Mouse (Mus musculus): ENCODE measurements around the gene Eda. TPM values are rescaled to one million over a fixed set of nuclear protein-coding genes. Genes with fewer than 3 reads are reported as not detected.

Eda gene
- polyA plus RNA-seq, 2 experiments = 0.52 to 0.75 TPM

DNA sequence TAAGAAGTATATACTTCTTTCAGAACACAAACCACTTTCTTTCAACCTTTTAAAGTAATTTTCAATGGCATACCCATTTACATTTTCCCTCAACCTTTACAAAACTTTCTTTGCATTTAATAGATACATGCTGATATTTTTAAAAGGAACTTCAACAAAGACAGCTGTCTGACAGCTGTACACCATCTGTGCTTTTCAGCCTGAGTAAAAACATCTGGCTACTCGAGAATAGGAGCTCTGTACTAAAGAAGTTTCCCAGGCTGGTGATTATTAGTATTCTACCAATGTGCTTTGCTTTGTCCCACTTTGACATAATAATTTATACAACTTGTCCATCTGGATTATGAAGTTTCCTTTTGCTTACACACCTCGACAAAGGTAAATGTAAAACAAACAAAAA is 219.9 kb downstream of the Eda start:
- Histone ChIP-seq H3K4me3 (ENCODE audit: insufficient read depth in 1 of 2, low read depth in 2 of 2, low read length in 2 of 2) (no peak overlapping the region), H3K27ac (no peak overlapping the region), H3K9ac (replicated peaks) (no peak overlapping the region), H3K4me2 (ENCODE audit: low read depth) (no peak overlapping the region), H3K27me3 (ENCODE audit: control insufficient read depth, insufficient read depth, low read length) (no peaks in the 10 kb centered on the region), H3K36me3 (replicated peaks; ENCODE audit: control insufficient read depth, insufficient read depth, low read depth) (no peaks in the 10 kb centered on the region), H3K9me3 (ENCODE audit: control insufficient read depth, low read length) (no peaks in the 10 kb centered on the region), H3K4me1 (replicated peaks; ENCODE audit: control insufficient read depth in 2 of 2, insufficient read depth in 2 of 2, low read length in 1 of 2) (no peaks in the 10 kb centered on the region)
- ATAC-seq (ENCODE audit: insufficient read depth) (no peak), DNase-seq (ENCODE audit: low read depth in 3 of 3, low spot score in 3 of 3) (no peak)
- TF ChIP-seq CTCF (IDR thresholded peaks at IDR 0.05; ENCODE audit: low read depth) (no peak), EP300 (IDR thresholded peaks at IDR 0.05; ENCODE audit: low read depth) (no peak)
- WGBS (ENCODE audit: insufficient replicate concordance) = 24% methylated on average over 2 of the region's 2 CpGs

DNA sequence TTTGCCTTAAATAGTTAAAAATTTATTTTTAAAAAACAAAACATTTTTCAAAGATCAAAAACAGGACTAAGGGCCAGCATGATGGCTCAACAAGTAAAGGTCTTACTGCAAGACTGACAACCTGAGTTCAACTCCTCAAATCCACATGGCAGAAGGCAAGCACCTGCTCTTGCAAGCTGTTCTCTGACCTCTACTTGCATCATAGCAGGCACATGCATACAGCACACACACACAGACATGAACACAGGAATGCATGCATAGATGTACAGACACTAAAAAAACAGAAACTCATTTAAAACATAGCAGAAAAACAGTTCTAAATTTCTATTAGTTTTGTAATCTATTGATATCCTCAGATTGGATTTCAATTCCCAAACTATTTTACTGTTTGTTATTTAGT is 338.2 kb downstream of the Eda start:
- Histone ChIP-seq H3K4me2 (ENCODE audit: low read depth) (no peak overlapping the region), H3K27ac (no peak overlapping the region), H3K27me3 (ENCODE audit: control insufficient read depth, insufficient read depth, low read length) (no peaks in the 10 kb centered on the region), H3K36me3 (replicated peaks; ENCODE audit: control insufficient read depth, insufficient read depth, low read depth) (no peaks in the 10 kb centered on the region), H3K4me1 (replicated peaks; ENCODE audit: control insufficient read depth in 2 of 2, insufficient read depth in 2 of 2, low read length in 1 of 2) (no peaks in the 10 kb centered on the region), H3K9me3 (ENCODE audit: control insufficient read depth, low read length) (no peaks in the 10 kb centered on the region), H3K4me3 (ENCODE audit: insufficient read depth in 1 of 2, low read depth in 2 of 2, low read length in 2 of 2) (no peak overlapping the region), H3K9ac (replicated peaks) (no peak overlapping the region)
- DNase-seq (ENCODE audit: low read depth in 3 of 3, low spot score in 3 of 3) (no peak), ATAC-seq (ENCODE audit: insufficient read depth) (no peak)
- TF ChIP-seq CTCF (IDR thresholded peaks at IDR 0.05; ENCODE audit: low read depth) (no peak), EP300 (IDR thresholded peaks at IDR 0.05; ENCODE audit: low read depth) (no peak)

DNA sequence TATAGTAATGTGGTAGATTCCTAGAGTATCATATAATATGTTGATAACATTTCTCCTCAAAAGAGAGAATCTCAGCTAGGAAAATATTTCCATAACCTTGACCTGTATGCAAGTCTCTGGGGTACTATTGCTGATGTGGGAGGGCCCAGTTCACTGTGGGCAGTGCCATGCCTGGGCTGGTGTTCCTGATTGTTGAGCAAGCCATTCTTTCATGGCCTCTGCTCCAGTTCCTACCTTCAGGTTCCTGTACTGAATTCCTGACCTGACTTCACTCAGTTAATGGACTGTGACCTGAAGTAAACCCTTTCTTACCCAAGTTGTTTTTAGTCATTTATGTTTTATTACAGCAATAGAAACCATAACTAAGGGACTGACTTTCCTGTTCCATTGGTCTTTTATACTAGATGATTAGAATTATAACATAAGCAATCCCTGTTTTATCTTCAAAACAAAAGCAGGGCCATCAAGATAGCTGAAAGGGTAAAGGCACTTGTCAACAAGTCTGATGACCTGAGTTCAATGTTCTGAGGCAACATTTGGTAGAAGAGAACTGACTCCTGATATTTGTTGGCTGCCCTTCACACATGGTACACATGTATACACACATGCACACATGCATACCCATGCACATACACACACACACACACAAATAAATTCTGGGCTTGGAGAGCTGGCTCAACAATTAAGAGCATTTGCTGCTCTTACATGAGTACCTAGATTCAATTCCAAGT is 338.9 kb downstream of the Eda start:
- ATAC-seq (ENCODE audit: insufficient read depth) (no peak), DNase-seq (ENCODE audit: low read depth in 3 of 3, low spot score in 3 of 3) (no peak)
- no peak overlapping the region for H3K27ac ChIP-seq
- no peaks in the 10 kb centered on the region for H3K4me1 ChIP-seq (replicated peaks; ENCODE audit: control insufficient read depth in 2 of 2, insufficient read depth in 2 of 2, low read length in 1 of 2)
- H3K4me2 ChIP-seq (ENCODE audit: low read depth) = no peak overlapping the region
- no peaks in the 10 kb centered on the region for H3K9me3 ChIP-seq (ENCODE audit: control insufficient read depth, low read length)
- no peak for TF ChIP-seq CTCF (IDR thresholded peaks at IDR 0.05; ENCODE audit: low read depth)
- no peak for TF ChIP-seq EP300 (IDR thresholded peaks at IDR 0.05; ENCODE audit: low read depth)
- H3K9ac ChIP-seq (replicated peaks) = no peak overlapping the region
- H3K4me3 ChIP-seq (ENCODE audit: insufficient read depth in 1 of 2, low read depth in 2 of 2, low read length in 2 of 2) = no peak overlapping the region
- no peaks in the 10 kb centered on the region for H3K27me3 ChIP-seq (ENCODE audit: control insufficient read depth, insufficient read depth, low read length)
- H3K36me3 ChIP-seq (replicated peaks; ENCODE audit: control insufficient read depth, insufficient read depth, low read depth) = no peaks in the 10 kb centered on the region

DNA sequence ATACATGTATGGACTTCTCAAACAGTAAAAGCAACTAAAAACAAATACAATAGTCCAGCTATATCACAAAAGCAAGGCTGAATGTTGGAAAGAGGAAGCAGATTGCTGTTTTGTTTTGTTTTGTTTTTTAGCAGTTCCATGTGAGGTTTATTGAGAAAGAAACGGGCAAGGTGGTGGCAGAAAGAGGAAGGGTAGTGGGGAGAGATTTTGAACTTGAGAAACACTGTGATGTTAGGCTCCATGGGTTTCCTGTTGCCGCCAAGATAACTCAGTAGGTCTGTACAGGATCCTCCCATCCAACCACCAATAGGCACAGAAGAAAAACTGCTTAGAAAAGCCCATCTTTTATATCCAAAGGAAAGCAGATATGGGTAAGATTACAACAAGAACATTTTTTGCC is 365.3 kb downstream of the Eda start:
- TF ChIP-seq EP300 (IDR thresholded peaks at IDR 0.05; ENCODE audit: low read depth) = no peak
- TF ChIP-seq CTCF (IDR thresholded peaks at IDR 0.05; ENCODE audit: low read depth) = no peak
- Histone ChIP-seq H3K27me3 (ENCODE audit: control insufficient read depth, insufficient read depth, low read length) (no peaks in the 10 kb centered on the region), H3K36me3 (replicated peaks; ENCODE audit: control insufficient read depth, insufficient read depth, low read depth) (no peaks in the 10 kb centered on the region), H3K9me3 (ENCODE audit: control insufficient read depth, low read length) (no peaks in the 10 kb centered on the region), H3K9ac (replicated peaks) (no peak overlapping the region), H3K4me3 (ENCODE audit: insufficient read depth in 1 of 2, low read depth in 2 of 2, low read length in 2 of 2) (no peak overlapping the region), H3K4me1 (replicated peaks; ENCODE audit: control insufficient read depth in 2 of 2, insufficient read depth in 2 of 2, low read length in 1 of 2) (no peaks in the 10 kb centered on the region), H3K27ac (no peak overlapping the region), H3K4me2 (ENCODE audit: low read depth) (no peak overlapping the region)
- DNase-seq (ENCODE audit: low read depth in 3 of 3, low spot score in 3 of 3) = no peak
- ATAC-seq (ENCODE audit: insufficient read depth) = no peak
- 10% methylated on average over 2 of the region's 2 CpGs for WGBS (ENCODE audit: insufficient replicate concordance)

DNA sequence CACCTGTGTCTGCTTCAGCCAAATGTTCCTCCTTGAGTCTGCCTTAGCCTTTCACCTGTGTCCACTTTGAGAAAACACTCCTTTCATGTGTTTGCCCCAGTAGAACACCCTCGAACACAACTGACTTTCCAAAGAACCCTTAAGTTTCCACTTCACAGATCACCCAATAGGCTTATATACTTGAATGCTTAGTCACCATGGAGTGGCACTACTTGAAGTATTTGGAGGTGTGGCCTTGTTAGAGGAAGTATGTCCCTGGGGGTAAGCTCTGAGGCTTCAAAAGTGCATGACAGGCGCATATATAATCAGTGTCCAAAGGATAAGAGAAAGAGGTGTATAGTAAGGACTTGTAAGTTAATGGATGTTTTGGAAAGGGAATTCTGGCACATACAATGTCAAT is 369.0 kb downstream of the Eda start:
- no peak for DNase-seq (ENCODE audit: low read depth in 3 of 3, low spot score in 3 of 3)
- no peak overlapping the region for H3K4me2 ChIP-seq (ENCODE audit: low read depth)

More for the DNA sequence above, 369.0 kb downstream of the Eda start:
- no peaks in the 10 kb centered on the region for H3K27me3 ChIP-seq (ENCODE audit: control insufficient read depth, insufficient read depth, low read length)
- no peaks in the 10 kb centered on the region for H3K36me3 ChIP-seq (replicated peaks; ENCODE audit: control insufficient read depth, insufficient read depth, low read depth)
- H3K4me3 ChIP-seq (ENCODE audit: insufficient read depth in 1 of 2, low read depth in 2 of 2, low read length in 2 of 2) = no peak overlapping the region
- ATAC-seq (ENCODE audit: insufficient read depth) = no peak
- H3K27ac ChIP-seq = no peak overlapping the region
- TF ChIP-seq EP300 (IDR thresholded peaks at IDR 0.05; ENCODE audit: low read depth) = no peak
- no peak for TF ChIP-seq CTCF (IDR thresholded peaks at IDR 0.05; ENCODE audit: low read depth)
- 44% methylated on average over 2 of the region's 2 CpGs for WGBS (ENCODE audit: insufficient replicate concordance)
- no peaks in the 10 kb centered on the region for H3K9me3 ChIP-seq (ENCODE audit: control insufficient read depth, low read length)
- no peaks in the 10 kb centered on the region for H3K4me1 ChIP-seq (replicated peaks; ENCODE audit: control insufficient read depth in 2 of 2, insufficient read depth in 2 of 2, low read length in 1 of 2)
- no peak overlapping the region for H3K9ac ChIP-seq (replicated peaks)

Measured in liver, embryonic 14.5 days (tissue).